ENCODE assay signal across 20 mouse cellular contexts in genomic region chr4:40587254-40587653, GRCm38 (mm10).
DNase-seq lines count a peak whose midpoint lies in the region; ATAC-seq and TF ChIP-seq lines count a peak whose summit lies in the region.
"Had no signal": no experiment of that assay in that cellular context is flagged by ENCODE, and none has a peak within 500 bp of the region (broad histone marks: within the 10 kb centered on the region; RNA-seq: fewer than 3 reads in every experiment).

No protein-coding gene starts in this region.

- H3K9me3 ChIP-seq in forebrain, postnatal 0 days (ENCODE audit: low read length): no peaks in the 10 kb centered on the region
- H3K9me3 ChIP-seq in forebrain, embryonic 12.5 days: no peaks in the 10 kb centered on the region
- H3K9me3 ChIP-seq: embryonic facial prominence, embryonic 13.5 days had no signal

- no peak overlapping the region for H3K27ac ChIP-seq in forebrain, postnatal 0 days (ENCODE audit: low read depth, low read length)
- H3K27ac ChIP-seq in forebrain, embryonic 12.5 days: no peak overlapping the region
- H3K27ac ChIP-seq in left cerebral cortex, adult 2 months: no peak overlapping the region
- H3K27ac ChIP-seq: embryonic facial prominence, embryonic 13.5 days had no signal

- no peaks in the 10 kb centered on the region for H3K27me3 ChIP-seq in forebrain, postnatal 0 days (ENCODE audit: insufficient read depth, low read length)
- H3K27me3 ChIP-seq in forebrain, embryonic 12.5 days: no peaks in the 10 kb centered on the region
- H3K27me3 ChIP-seq: embryonic facial prominence, embryonic 13.5 days had no signal

- intact Hi-C loops in left cerebral cortex, adult 2 months (cut with DNase I): no loop called here

- WGBS in forebrain, postnatal 0 days: 59% methylated on average over 4 of the region's 4 CpGs
- 90% methylated on average over 4 of the region's 4 CpGs for WGBS in forebrain, embryonic 12.5 days

- ATAC-seq in forebrain, postnatal 0 days: peak; percentile 78
- ATAC-seq in forebrain, embryonic 12.5 days (ENCODE audit: low FRiP score): no peak
- ATAC-seq: activated CD4-positive, CD25-positive, alpha-beta regulatory T cell, adult 4 months; forebrain, embryonic 14.5 days; forebrain, embryonic 16.5 days; Patski had no signal

- peak; percentile 5 for DNase-seq in forebrain, postnatal 0 days
- peak; percentile 8 for DNase-seq in left cerebral cortex, adult 11 months (ENCODE audit: low spot score)
- DNase-seq in left cerebral cortex, adult 2 months (ENCODE audit: extremely low spot score in 1 of 2, low spot score in 2 of 2): no peak
- DNase-seq in brain, adult 2 months (ENCODE audit: low read depth, low spot score): peak; percentile 77
- peak; percentile 2 for DNase-seq in brain, embryonic 18.5 days (ENCODE audit: low read depth, low spot score)
- DNase-seq in layer of hippocampus, adult 9-11 months: no peak
- DNase-seq in adrenal gland, postnatal 10 days: no peak
- DNase-seq: adrenal gland, adult 8-10 months; adrenal gland, postnatal 25 days; cerebellum, adult 11-12 months; cerebellum, adult 2 months; cerebellum, adult 9-10 months; cerebellum, postnatal 10 days; cerebellum, postnatal 25 days had no signal

- no peak overlapping the region for H3K9ac ChIP-seq in forebrain, postnatal 0 days
- no peak overlapping the region for H3K9ac ChIP-seq in forebrain, embryonic 12.5 days
- H3K9ac ChIP-seq: embryonic facial prominence, embryonic 13.5 days had no signal

- H3K36me3 ChIP-seq in forebrain, postnatal 0 days (ENCODE audit: insufficient read depth): no peaks in the 10 kb centered on the region
- no peaks in the 10 kb centered on the region for H3K36me3 ChIP-seq in forebrain, embryonic 12.5 days (replicated peaks)
- H3K36me3 ChIP-seq: embryonic facial prominence, embryonic 13.5 days had no signal

- no peak for TF ChIP-seq CTCF in forebrain, postnatal 0 days (IDR thresholded peaks at IDR 0.05; ENCODE audit: low read depth)
- TF ChIP-seq CTCF in left cerebral cortex, adult 2 months (IDR thresholded peaks at IDR 0.05): no peak

- no peak overlapping the region for H3K4me2 ChIP-seq in forebrain, postnatal 0 days (ENCODE audit: low read depth)
- no peak overlapping the region for H3K4me2 ChIP-seq in forebrain, embryonic 12.5 days
- H3K4me2 ChIP-seq: embryonic facial prominence, embryonic 13.5 days had no signal

- H3K4me3 ChIP-seq in forebrain, postnatal 0 days (ENCODE audit: low read depth, low read length): no peak overlapping the region
- H3K4me3 ChIP-seq in forebrain, embryonic 12.5 days (replicated peaks): no peak overlapping the region
- no peak overlapping the region for H3K4me3 ChIP-seq in left cerebral cortex, adult 2 months
- H3K4me3 ChIP-seq: embryonic facial prominence, embryonic 13.5 days had no signal

- no peaks in the 10 kb centered on the region for H3K4me1 ChIP-seq in forebrain, postnatal 0 days (ENCODE audit: insufficient read depth)
- H3K4me1 ChIP-seq in forebrain, embryonic 12.5 days: no peaks in the 10 kb centered on the region

Comparison
In these comparisons a context has a peak if more than half of its experiments do, and no peak if none do; other contexts are left out.
1. DNase-seq: peak in forebrain, postnatal 0 days (single experiment), left cerebral cortex, adult 11 months (single experiment), brain, adult 2 months (single experiment) and brain, embryonic 18.5 days (single experiment); none in left cerebral cortex, adult 2 months (0 of 2), layer of hippocampus, adult 9-11 months (single experiment) and adrenal gland, postnatal 10 days (single experiment).